Mouse (Mus musculus): ENCODE data around the gene Ino80d. TPM values are rescaled to one million over a fixed set of nuclear protein-coding genes. Genes with fewer than 3 reads are reported as not detected.

The Ino80d gene
- total RNA-seq, 4 experiments from 2014 or later, result 11.3 to 14.5 (median 12.8) TPM

DNA sequence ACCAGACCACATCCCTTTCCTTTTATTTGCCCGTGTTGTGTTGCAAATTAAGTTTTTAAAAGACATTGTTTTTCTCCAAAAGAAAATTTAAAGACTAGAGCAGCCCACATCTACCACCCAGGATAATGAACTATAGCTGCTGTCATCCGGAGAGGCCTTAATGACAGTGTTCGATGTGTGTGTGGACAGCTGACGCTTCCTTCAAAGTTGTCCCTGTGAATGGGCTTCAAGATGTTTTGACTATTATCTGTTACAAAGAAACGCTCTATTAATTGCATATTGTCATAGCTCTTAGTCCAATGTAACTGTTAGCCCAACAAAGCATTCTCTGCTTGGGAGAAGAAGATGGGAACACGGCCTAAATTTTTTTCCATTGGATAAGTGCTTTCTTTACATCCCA is 200.0 kb downstream of the Ino80d start:
- DNase-seq (ENCODE audit: low spot score in 2 of 2), result no peak

DNA sequence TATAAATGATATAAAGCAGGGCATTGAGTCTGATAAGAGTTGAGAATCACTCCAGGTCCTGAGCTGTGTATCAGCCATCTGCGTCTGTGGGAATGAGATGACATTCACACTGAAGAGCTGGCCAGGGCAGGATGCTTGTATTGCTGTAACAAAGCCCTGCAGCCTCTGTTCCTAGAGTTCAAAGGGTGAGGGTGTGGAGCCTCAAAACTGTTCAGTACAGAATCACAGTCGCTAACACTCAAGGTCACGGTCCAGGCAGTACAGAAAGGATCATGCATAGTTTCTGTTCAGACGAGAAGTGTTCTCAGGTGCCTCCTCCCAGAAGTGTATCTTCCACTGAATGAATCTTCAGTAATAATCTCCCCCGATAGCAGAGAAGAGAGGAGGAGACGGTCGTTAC is 203.0 kb downstream of the Ino80d start:
- no peak for DNase-seq (ENCODE audit: low spot score in 2 of 2)

DNA sequence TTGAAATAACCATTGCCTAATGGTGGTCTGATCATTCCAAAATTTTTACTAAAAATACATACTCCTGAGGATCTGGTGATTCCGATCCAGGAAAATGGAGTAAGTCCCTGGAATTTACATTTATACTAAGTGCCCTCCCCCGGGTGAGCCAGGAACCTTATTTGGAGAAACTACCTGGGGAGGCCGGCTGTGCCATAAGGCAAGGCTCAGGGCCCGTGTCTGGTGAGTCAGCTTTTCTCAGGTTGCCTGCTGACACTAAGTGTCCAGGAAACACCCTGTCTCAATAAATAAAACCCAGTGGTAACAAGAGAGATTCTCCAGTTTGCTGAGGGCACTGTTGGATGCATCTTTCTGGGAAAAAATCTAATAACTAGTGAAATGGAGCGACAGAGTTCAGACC is 205.3 kb downstream of the Ino80d start:
- DNase-seq (ENCODE audit: low spot score in 2 of 2), result no peak

DNA sequence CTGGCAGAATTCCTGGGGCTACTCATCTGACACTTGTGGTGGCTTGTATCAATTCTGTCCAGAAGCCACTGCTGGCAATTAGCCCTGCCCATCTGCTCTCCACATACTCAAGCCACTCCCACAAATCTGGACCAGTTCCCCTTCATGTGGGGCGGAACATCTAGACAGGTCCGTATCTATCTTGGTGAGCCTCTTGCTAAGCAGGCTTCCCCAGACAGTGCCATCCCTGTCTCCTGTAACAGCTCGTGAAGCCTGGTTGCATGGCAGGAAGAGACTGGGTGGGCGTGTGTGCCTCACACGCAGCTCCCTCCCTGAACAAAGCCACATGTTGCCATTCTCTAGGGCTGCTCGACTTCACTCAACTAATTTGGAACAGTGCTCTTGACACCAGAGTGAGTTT is 206.0 kb downstream of the Ino80d start:
- no peak for DNase-seq (ENCODE audit: low spot score in 2 of 2)

Small RNA genes lying within 50 kb of the gene (microRNA-seq; reads per million reads assigned to microRNA genes)
- gene Gm24557 (not detected), gene Gm44468 (not detected)

Other genes starting within 250 kb of the Ino80d start
- 100 to 1,000 TPM; 321 to 472 (median 367) TPM for gene Eef1b2, start 62.2 kb upstream of the Ino80d start, total RNA-seq (2022)
- gene Ndufs1, start 62.2 kb upstream of the Ino80d start, total RNA-seq (2022), result 100 to 1,000 TPM; 316 to 359 (median 349) TPM
- gene Gpr1, start 99.9 kb upstream of the Ino80d start, total RNA-seq (2022), result under 1 TPM; 0.15 to 0.52 (median 0.44) TPM
- gene Zdbf2, start 158.6 kb upstream of the Ino80d start, total RNA-seq (2022), result under 1 TPM; 0.13 to 0.65 (median 0.27) TPM